Mouse (Mus musculus): ENCODE data around the gene Tomm20.
"Not testable (repeated sequence)": the region's sequence is repeated elsewhere in the genome, so short reads cannot be mapped to it uniquely, and the experiment has no call there.

Tomm20 gene

DNA sequence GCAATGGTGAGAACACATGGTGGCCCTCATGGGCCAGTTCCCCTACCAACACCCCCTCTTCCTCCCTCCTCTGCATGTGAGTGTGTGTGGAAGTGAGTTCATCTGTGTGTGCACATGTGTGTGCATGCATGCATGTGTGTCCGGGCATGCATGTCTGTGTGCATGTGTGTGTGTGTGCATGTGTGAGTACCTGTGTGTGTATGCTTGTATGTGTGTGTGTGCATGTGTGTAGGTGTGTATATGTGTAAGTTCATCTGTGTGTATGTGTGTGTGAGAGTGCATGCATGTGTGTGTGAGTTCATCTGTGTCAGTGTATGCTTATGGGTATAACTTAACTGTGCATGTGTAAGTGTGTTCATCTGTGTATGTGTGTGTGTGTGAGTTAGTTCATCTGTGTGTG lies 27.3 kb downstream of the Tomm20 start:
- no peak for DNase-seq (ENCODE audit: low read depth)

DNA sequence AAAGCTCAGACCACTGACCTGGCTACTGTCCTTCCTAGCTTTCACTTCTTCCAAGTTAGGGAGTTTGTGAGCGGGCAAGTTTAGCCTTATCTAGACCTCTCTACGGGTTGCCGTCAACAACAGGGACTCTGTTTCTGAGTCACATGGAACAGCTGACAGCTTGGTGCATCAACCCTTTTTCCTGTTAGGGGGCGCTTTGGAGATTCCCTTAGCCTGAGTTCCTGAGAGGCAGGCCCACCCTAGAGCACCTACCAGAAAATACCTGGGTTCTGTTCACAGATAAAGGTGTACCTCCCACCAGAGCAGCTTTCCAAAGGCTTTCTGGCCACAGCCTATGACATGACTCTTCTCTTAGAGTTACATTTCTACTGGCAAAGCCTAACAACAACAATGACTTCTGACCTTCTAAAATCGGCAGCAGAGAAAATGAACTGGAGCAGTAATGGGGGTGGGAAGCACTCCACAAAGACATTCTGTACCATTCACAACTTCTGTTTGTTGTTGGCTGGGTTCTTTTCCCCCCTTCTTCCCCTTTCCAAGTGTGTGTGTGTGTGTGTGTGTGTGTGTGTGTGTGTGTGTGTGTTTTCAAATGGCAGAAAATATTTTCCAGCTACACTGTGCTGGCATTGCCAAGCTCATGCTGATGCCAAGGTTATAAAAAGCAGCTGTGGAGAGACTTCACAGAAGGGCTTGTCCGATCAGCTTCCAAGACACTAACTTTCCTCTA lies 28.3 kb downstream of the Tomm20 start:
- no peak for DNase-seq (ENCODE audit: low read depth)

DNA sequence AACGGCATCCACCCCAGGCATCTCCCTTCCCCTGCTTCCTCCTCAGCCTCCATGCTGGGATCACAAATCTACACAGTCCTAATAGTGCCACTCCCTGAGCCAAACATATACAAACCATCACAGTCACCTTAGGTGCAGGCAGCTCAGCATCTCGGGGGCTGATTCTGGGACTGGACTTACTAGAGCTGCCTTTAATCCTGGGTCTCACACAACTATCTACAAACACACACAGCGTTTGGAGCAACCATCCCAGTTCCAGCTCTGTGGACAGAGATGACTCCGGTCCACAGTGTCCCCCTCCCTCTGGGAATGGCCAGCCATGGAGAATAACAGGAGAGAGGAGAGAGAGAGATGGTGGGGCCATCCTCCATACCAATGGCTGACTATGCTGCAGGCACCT lies 29.0 kb downstream of the Tomm20 start:
- DNase-seq (ENCODE audit: low read depth) = no peak

DNA sequence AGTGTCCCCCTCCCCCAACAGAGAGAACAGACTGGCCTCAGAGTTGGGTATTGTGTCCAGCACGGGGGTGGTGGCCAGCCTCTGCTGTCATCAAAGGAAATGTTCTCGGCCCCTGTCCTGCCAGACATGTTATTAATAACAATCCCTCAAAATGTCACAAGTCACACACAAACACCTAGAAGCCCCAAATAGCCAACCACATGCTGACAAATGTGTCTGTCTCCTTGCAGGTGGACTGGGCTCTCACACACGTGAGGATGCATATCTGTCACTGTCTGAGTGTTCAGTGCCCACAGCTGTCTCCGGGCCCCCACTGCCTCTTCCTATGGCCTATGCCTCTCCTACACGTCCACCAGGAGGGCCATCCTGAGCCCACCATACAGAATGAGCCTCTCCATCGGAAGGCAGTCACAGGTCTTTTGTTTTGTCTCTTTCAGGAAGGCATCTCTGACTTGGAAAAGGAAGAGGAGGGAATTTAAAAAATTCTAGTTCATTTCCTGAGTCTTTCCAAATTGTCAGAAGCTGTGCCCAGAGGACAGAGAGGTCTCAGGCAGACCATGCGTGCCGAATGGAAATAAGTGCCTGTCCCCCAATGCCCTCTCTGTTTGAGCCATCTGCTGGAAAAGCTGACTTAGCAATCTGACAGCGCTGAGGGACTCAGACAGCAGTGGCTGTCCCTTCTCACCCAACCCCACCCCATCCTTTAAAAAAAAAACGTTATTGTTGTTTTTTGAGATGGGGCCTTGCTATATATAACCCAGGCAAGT lies 30.9 kb downstream of the Tomm20 start:
- DNase-seq (ENCODE audit: low read depth) = no peak

DNA sequence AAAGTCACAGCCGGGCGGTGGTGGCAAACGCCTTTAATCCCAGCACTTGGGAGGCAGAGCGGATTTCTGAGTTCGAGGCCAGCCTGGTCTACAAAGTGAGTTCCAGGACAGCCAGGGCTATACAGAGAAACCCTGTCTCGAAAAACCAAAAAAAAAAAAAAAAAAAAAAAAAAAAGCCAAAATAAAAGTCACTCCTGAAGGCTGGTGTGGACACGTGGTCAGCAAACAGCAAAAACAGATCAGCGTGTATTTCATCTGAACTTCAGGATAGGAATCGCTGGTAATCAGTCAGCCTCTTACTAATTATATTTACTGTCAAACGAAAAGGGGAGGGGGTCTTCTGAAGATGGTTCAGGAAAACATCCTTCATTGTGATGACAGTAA lies 31.5 kb downstream of the Tomm20 start:
- not testable (repeated sequence) for DNase-seq (ENCODE audit: low read depth)

DNA sequence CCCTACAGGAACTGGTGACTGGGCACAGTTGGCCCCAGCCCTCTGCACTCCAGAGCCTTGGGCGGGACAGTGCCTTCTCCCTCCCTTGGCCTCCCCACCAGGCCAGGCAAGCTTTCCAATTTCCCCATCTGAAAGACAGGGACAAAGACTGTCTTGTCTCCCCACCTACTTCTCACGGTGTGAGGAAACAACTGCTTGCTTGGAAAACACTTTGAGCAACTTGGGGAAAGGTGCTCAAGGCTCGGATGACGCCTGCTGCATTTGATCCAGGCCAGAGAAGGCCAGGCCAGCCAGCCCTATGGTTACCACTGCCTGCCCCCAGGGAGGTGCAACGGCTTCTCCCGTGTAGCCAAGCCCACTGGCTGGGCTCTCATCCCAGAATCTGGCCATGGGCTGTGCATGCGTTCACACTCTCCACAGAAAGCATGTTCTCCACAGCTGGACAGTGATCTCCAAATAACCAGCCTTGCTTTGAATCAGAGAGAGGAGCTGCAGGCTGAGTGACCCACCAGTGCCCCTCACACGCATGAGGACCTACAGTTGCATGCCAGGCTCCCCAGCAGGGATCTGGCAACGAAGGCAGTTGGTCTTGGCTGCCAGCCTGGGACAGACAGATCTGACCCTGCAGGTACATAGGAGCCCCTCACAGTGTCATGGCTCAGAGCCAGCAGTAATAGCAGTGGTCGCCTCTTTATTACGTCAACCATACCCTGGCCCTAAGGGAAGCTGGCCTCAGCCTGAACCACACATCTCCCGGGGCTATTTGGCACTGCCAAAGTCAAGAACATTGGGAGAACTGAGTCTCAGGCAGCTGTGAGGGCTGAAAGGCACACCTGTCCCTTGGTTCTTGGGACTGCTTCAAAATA lies 32.2 kb downstream of the Tomm20 start:
- no peak for DNase-seq (ENCODE audit: low read depth)

DNA sequence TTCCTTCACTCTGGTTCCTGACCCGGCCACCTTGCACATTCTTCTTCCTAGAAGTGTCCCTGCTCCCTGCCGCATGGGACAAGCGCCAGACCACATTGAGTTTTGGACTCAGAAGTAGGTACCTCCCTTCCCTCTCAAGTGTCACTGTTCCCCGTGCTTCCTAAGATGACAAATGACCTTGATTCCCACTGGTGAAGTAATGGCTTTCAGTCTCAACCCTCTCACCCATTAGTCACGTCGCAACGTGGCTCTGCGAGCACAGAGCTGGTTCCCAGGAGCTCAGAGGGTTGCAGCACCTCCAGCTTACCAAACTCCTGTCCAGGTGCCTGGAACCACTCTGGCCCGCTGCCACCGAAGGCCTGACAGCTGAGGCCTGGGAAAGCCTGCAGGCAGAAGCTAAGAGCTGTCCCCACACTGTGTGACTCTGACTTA lies 36.3 kb downstream of the Tomm20 start:
- DNase-seq (ENCODE audit: low read depth) = no peak

DNA sequence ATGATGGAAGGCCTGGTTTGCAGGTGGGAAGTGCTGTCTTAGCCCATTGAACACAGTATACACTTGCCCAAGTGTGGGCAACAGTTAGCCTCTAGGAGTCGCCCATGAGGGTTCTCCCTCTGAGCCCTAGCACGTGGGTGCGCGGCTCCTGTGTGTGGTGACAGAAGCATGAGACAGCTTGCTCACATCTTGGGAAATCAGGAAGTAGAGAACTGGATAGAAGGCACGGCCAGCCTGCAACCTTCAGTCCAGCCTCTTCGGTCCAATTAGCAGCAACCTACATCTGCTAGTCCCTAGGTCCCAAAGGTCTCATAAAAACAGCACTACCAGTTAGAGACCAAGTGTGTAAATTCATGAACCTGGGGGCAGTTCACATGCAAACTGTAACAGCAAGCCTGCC lies 36.8 kb downstream of the Tomm20 start:
- DNase-seq (ENCODE audit: low read depth) = no peak

DNA sequence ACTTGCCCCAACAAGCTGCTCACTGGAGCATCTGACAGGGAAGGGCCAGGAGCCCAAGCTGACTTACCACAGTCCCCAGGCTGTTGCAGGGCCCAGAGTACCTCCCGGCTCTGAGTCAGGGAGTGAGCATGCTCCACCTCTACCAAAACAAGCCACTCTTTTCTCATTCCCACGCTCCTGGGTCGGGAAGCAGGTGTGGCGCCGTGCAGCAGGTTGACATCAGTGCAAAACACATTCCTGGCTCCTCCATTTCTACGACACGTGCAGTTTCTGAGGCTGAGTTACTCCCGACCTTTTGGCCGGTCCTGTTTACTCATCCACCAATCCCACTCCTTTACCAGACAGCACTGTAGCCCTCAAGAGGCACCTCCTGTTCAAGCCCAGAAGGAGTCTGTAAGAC lies 37.7 kb downstream of the Tomm20 start:
- DNase-seq (ENCODE audit: low read depth) = no peak

DNA sequence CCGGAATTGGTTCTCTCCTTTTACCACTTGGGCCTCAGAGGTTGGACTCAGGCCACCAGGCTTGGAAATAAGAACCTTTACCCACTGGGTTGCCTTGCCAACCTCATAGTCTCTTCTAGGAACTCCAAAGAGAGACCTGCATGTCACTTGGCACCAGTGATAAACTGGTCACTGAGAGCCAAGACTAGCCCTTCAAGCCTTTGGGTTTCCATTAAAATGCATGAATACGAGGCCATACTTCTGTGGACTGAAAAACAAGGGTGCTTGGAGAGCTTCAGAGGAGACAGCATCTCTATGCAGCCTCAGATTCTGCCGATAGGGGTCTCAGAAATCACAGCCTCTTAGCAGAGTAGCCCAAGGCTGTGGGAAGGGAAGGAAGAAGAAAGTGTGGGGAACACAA lies 38.3 kb downstream of the Tomm20 start:
- no peak for DNase-seq (ENCODE audit: low read depth)

DNA sequence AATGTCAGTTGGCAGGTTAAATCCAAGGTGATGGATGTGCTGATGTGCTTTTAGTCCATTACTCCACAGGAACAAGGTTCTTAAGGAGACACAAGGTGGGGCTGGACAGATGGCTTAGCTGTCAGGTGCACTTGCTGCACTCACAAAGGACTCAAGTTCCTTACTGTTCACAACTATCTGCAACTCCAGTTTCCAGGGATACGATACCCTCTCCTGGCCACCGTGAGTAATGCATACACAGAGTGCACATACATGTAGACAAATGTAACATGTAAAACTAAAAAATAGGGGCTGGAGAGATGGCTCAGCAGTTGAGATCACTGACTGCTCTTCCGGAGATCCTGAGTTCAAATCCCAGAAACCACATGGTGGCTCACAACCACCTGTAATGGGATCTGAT lies 40.3 kb downstream of the Tomm20 start:
- no peak for DNase-seq (ENCODE audit: low read depth)

DNA sequence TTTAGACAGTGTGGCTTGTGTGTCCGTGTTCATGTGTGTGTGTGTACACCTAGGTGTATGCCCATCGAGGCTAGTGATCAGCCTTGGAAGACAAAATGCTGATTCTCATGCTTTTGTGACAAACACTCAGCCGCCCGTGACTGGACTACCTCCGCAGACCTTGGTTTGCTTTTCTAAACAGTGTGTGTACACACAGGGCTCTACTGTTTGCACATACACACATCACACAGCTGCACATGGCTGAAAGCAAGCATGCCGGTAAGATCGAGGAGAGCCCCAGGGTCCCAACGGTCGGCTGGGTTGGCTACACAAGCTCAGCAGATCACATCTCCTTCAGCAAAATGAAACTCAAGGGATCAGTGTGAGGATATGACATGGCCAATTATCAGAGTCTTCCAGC lies 41.7 kb downstream of the Tomm20 start:
- DNase-seq (ENCODE audit: low read depth) = no peak

DNA sequence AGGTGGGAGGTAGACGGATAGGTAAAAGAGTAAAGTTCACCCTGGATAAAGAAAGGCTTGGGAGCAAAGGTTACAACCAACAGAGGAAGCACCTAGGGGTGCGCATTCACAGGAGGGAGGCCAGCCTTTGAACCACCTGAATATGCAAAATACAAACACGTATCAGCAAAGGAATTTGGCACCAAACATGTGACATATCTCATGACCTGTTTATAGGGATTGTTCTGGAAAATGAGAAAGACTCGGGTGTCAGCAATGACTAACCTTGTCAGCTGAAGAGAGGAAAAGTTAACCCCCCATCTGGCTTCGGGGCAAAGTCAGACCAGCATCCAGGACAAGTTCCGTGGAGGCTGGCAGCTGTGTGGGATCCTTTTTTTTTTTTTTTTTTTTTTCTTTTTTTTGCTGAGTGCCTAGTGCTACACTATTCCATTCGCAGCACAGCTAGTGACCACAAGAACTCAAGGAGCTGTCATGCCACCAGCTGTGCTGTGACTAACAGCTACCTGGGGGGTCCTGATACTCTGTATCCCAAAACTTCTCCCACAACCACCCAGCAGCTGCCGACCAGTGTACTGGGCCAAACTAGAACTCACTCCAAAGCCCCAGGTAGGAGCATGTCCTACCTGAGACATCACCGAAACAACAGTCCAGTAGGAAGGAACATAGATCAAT lies 42.3 kb downstream of the Tomm20 start:
- DNase-seq (ENCODE audit: low read depth) = no peak

DNA sequence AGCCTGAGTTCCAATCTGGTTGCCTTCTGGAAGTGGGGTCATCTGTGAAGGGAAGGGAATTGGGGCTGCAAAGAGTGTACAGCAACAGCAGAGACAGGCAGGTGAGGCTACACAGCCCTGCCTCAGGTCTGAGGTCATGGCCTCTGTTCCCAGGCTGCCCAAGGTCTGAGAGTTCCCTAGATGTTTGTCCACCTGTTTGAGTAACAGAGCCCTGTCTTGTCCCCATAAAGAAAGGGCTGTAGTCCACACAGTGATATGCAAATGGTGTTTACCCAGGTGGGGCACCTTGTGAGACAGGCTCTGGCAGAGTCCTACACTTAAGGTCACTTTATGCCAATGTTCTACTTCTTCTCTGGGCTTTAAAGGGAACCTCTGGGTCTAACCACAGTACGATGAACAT lies 44.0 kb downstream of the Tomm20 start:
- DNase-seq (ENCODE audit: low read depth) = no peak

DNA sequence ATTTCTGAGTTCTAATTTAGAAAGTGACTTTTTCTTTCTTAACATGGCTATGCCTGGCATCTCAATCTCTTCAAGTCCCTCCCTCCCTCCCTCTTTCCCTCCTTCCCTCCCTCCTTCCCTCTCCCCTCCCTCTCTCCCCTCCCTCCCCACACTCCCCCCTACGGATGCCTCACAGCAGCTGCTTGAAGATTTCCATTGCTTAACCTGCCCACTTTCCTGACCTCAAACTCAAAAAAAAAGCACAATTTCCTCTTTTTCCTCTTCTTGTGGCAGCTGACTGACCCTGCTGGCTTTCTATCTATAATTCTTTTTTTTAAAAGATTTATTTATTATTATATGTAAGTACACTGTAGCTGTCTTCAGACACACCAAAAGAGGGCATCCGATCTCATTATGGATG lies 44.6 kb downstream of the Tomm20 start:
- no peak for DNase-seq (ENCODE audit: low read depth)

DNA sequence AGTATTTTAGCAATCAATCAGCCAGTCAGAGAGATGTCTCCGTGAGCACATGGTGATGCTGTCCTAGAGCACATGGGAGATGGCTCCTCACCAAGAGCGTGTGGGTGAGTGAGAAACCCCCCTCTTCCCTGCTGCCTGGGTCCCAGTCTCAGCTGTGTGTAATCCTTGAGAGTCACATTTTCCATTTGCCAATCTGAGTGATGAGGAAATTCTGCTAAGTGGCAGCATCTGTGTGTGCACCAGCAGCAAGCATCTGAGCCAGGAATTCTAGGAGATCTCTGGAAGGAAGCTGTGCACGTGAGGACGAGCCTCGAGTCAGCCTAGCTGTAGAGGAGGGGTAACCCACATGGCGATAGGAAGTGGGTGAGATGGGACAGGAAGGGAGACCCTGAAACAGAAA lies 50.5 kb downstream of the Tomm20 start:
- no peak for DNase-seq (ENCODE audit: low read depth)

DNA sequence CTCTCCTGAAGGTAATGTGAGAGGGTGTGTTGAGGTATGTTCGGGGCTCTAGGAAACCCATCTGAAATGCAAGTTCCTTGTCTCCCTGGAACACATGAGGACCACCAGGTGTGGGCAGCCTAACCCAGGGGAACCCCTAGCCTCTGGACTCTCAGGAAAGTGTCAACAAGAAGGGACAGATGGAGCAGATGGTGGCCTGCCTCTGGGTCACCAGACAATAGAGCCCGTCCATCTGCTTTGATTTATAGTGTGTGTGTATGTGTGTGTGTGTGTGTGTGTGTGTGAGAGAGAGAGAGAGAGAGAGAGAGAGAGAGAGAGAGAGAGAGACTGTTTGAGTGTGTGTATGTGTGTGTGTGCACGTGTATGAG lies 58.0 kb downstream of the Tomm20 start:
- DNase-seq (ENCODE audit: low read depth) = no peak

DNA sequence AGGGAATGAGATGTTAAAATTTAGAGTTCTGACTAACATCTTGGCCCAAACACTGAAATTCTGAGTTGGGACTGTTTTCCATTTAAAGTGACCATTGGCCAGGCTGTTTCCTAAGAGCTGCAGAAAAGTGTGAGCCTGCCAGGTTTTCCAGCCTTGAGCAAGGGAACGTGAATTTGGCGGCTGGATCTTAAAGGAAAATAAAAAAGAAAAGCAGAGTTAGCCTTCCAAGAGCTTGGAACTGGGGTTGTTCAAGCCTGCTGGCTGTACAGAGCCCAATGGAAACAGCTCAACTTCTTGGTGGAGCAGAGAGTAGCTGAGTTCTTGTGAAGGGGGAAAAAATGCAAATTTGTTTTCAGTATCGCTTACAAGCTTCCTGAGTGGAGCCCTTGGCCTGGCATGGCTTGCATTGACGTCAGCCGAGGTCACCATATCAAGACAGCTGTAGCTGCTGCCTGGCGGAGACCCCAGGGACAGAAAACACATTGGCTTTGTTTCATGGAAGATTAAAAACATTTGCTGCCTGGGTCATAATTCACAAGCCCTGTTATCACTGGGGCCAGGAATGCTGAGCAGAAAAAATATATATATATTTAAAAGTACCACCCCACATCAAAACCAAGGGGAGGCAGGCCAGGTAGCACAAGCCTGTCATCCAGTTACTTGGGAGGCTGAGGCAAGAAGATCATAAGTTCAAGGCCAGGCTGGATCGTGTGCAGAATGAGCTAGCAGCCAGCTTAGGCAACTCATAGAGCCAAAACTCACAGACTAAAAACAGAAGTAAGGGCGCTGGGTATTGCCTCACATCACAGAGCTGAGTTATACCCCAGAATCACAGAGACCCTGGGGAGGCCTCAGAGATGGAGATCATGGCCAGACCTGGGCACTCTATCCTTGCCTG lies 58.7 kb downstream of the Tomm20 start:
- DNase-seq (ENCODE audit: low read depth) = no peak

DNA sequence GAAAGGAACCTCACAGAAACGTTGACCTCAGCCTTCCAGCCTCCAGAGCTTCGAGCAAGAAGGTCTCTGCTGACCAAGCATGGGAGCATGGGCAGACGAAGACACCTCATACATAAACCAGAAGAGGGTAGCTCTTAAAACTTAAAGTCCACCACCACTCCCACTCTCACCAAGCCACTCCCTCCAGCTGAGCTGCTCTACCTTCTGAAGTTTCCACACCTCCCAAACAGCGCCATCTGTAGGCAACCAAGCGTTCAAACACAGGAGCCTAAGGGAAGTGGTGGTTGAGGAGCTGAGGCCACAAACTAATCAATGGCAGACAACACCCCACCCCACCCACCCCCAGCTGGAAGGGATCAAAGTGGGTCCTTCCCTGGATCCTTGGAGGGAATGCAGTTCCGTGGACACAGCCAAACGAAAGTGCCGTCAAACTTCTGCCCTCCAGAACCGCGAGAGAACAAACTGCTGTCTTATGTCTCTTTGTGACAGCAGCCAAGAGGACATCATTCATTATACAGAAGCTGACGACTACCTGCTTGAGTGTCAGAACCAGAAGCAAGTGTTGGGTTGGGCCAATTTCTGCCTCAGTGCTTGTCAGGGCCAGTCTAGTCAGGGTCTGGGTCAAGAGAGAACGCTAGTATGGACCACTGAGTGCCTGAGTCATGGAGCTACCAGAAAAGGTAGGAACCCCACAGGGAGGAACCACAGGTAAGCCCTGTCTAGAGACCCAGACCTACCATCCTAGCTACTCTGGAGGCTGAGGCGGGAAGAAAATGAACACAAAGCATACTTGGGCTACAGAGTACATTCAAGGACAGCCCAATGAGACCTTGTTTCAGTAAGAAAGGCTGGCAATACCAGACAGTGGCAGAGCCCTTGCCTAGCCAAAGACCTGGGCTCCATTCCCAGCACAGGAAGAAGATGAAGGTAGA lies 59.8 kb downstream of the Tomm20 start:
- no peak for DNase-seq (ENCODE audit: low read depth)
